Mouse (Mus musculus): ENCODE measurements around the gene Odf3l1. TPM values are rescaled to one million over a fixed set of nuclear protein-coding genes. Genes with fewer than 3 reads are reported as not detected.
A peak's percentile ranks its signal among the peaks of the same experiment; 100 is the strongest.

Odf3l1 gene
- polyA plus RNA-seq, 1 experiment = 0.22 TPM

DNA sequence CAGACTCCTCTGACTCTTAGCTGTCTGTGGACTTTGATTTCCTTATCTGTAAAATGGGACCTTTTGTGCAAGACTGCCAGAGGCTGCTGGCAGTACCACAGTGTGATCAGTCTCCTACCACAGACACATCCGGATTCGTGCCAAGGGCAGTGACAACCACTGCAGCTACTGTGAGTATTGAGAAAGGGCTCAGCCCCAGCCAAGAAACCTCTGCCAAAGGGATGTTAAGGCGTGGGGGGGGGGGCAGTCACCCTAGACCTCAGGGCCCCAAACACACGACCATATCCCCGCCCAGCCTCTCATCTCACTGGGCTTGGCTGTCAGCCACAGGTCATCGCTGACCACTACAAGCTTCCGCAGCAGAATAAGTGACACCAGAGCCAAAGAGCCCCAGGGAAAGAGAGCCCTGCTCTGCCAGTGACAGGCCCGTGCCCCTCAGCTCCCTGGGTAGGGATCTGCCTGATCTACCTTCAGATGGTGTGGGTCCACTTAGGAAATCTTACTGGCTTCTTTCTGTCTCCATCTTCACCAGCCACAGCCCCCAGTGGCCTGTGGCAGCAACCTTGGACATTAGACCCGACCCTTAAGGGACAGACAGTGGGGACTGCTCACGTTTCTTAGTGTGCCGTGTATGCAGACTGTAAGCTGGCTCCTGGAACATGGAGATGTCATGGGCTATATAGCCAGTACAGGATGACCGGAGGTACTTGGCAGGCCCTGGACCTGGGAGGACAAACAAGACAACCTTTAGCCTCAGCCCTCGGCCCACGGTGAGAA is 14.2 kb downstream of the Odf3l1 start:
- DNase-seq (ENCODE audit: extremely low spot score in 1 of 2, low spot score in 1 of 2) = no peak

DNA sequence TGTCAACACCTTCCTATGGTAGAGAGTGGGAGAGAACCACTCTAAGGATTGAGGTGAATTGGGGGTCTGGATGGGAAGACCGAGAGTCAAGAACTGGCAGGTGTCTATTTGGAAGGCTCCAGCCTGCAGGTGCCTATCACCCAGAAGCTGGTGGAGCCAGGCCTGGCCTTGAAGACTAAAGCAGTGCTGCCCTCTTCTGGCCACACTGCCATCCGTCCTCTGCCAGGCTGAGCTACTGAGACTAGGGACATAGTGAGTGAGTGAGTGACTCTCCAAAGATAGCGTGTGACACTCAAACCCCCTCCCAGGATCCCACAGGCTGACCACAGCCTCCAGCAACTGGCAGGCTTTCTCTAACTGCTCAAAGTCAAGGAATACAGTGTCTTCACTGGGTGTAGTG is 17.0 kb downstream of the Odf3l1 start:
- DNase-seq (ENCODE audit: extremely low spot score in 1 of 2, low spot score in 1 of 2) = peak in 1 of 2 experiments; percentile 89

DNA sequence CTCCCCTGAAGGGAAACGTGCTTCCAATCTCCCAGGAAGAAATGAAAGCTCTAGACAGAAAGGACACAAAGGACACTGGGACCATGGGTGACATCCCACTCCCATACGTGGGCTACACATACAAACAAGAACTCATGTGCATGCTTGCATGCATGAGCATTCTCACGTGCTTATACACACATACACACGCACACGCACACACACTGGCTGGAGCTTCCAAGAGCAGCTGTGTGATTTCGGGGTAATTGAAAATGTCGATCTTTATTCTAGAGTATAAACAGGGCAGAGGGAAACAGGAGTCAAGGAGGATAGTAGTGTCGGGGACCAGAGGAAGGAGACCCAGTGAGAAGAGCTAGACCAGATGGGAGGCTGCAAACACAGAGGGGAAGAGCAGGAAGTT is 19.8 kb downstream of the Odf3l1 start:
- DNase-seq (ENCODE audit: extremely low spot score in 1 of 2, low spot score in 1 of 2) = no peak

- DNase-seq (ENCODE audit: extremely low spot score in 1 of 2, low spot score in 1 of 2) = peak in 1 of 2 experiments; percentile 91
Measured at GRCm38 (mm10) chr9:56843679-56844188, 20.7 kb downstream of the Odf3l1 start.

- DNase-seq (ENCODE audit: extremely low spot score in 1 of 2, low spot score in 1 of 2) = no peak
Measured at GRCm38 (mm10) chr9:56842303-56842719, 22.2 kb downstream of the Odf3l1 start.

DNA sequence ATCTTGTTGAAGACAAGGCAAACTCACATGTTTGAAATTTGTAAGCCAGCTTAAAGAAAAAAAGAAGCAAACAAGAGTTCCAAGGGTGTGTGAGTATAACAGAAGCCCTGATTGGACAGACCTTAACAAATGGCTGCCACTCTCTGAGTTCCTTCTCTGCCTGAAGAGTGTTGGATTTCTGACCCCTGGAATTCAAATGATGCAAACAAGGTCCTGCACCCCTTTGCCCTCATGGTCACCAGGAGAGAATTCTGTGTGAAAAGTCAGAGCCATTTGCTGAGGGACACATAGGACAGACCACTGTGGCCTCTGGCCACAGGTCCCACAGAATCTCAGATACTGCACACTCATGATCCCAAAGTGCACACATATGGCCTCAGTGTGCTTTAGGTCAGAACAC is 22.6 kb downstream of the Odf3l1 start:
- DNase-seq (ENCODE audit: extremely low spot score in 1 of 2, low spot score in 1 of 2) = no peak

- DNase-seq (ENCODE audit: extremely low spot score in 1 of 2, low spot score in 1 of 2) = no peak
Measured at GRCm38 (mm10) chr9:56840721-56841120, 23.8 kb downstream of the Odf3l1 start.

GRCm38 (mm10) chr9:56835152-56835551 is 29.3 kb downstream of the Odf3l1 start:
- DNase-seq (ENCODE audit: extremely low spot score in 1 of 2, low spot score in 1 of 2) = no peak

GRCm38 (mm10) chr9:56832900-56833299 is 31.6 kb downstream of the Odf3l1 start:
- peak in 1 of 2 experiments; percentile 66 for DNase-seq (ENCODE audit: extremely low spot score in 1 of 2, low spot score in 1 of 2)

- no peak for DNase-seq (ENCODE audit: extremely low spot score in 1 of 2, low spot score in 1 of 2)
Measured at GRCm38 (mm10) chr9:56831904-56832303, 32.6 kb downstream of the Odf3l1 start.

- DNase-seq (ENCODE audit: extremely low spot score in 1 of 2, low spot score in 1 of 2) = peak in 1 of 2 experiments; percentile 70
Measured at GRCm38 (mm10) chr9:56830162-56830561, 34.3 kb downstream of the Odf3l1 start.

- no peak for DNase-seq (ENCODE audit: extremely low spot score in 1 of 2, low spot score in 1 of 2)
Measured at GRCm38 (mm10) chr9:56828841-56829240, 35.6 kb downstream of the Odf3l1 start.

GRCm38 (mm10) chr9:56828146-56828545 is 36.3 kb downstream of the Odf3l1 start:
- DNase-seq (ENCODE audit: extremely low spot score in 1 of 2, low spot score in 1 of 2) = no peak

DNA sequence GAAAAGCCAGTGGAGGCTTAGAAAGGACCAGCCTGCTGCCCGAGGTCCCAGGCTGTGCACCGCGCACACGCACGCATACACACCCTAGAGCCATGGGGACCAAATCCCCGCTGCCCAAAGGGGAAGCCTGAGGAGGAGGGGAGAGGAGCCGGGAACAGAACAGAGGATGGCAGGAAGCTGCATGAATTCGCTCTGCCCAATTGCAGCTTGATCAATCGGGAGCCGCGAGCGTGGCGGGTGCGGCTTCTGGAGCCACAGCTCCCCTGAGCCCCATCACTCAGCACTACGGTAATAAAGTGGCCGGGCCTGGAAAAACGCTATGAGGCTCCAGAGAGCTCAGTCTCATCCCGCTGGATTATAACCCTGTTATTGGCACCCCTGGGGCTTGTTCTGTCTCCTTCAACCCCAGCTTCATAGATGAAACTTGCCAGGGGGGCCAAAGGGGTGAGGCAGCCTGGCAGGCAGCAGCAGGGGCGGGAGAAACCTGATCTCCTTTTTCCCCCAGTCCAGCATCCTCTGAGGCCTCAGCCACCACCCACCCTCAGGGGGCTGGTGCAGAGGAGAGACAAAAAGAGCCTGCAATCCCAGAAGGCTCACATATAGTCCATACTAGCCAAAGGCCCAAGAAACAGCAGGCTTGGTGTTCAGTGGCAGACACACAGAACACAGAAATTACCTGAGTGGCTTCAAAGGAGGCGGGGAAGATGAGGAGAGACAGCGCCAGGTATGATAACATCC is 38.8 kb downstream of the Odf3l1 start:
- no peak for DNase-seq (ENCODE audit: extremely low spot score in 1 of 2, low spot score in 1 of 2)

GRCm38 (mm10) chr9:56824900-56825299 is 39.6 kb downstream of the Odf3l1 start:
- DNase-seq (ENCODE audit: extremely low spot score in 1 of 2, low spot score in 1 of 2) = peak in 1 of 2 experiments; percentile 63

DNA sequence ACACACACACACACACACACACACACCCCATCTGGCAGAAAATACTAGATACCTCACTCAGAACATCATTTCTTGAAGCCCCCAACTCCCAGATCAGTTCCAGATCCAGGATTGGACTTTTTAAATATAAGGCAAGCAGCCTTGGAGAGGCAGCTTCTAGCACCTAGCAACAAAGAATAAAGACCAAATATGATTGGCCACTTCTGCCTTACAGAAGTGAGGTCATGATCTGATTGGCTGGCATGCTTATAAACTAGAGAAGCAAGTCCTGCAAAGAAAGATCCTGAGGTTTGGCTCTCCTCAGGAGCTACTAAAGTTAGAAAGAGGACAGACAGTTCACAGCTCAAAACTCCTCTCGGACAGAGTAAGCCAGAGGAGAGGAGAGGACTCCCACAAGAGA is 53.6 kb downstream of the Odf3l1 start:
- no peak for DNase-seq (ENCODE audit: extremely low spot score in 1 of 2, low spot score in 1 of 2)

DNA sequence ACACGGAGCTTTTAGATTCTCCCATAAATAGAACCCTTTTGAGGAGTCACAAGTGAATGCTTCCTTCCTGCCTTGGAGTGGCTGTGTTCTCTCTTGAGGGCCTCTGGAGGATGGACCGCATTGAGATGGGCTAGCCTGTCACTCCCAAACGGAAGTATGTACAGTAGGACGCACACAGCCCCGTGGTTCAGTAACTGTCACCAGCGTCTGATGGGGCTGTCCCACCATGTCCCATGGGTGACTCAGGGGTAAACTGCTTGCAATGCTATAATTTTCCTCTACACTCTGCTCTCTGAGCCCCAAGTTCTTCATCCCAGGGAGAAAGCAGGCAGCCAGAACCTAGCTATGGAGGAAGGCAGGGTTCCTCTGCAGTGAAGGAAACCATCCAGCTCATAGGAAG is 56.5 kb downstream of the Odf3l1 start:
- DNase-seq (ENCODE audit: extremely low spot score in 1 of 2, low spot score in 1 of 2) = no peak

GRCm38 (mm10) chr9:56803146-56803545 is 61.3 kb downstream of the Odf3l1 start:
- no peak for DNase-seq (ENCODE audit: extremely low spot score in 1 of 2, low spot score in 1 of 2)

Measured in frontal cortex, adult 2 months (tissue).